Mouse (Mus musculus): ENCODE results near the gene Gm45717. TPM values are rescaled to one million over a fixed set of nuclear protein-coding genes. Genes with fewer than 3 reads are reported as not detected.

The Gm45717 gene
- polyA plus RNA-seq, 1 experiment from 2014 or later = 0.31 TPM

DNA sequence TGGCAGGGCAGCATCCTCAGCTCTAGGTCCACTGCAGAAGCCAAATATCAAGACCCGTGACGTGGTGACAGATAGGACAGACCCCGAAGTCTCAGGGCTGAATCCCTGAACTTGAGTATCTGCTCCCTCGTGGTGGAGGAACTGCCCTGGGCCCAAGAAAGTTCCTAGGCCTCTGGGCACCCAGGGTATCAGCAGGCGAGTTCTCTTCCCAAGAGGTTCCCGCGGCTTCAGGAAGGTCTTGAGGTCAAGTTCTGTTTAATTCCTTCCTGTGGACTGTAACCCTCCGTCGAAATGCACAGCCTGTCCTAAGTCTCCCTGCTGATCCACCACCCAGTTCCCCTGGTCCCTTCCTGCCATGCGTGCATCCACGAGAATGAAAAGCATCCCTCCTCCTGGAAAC, 2.6 kb downstream of the Gm45717 start:
- TF ChIP-seq CTCF (IDR thresholded peaks at IDR 0.05) (no peak), EP300 (IDR thresholded peaks at IDR 0.05) (no peak)
- Histone ChIP-seq H3K27me3 (replicated peaks; ENCODE audit: insufficient read depth, low read length) (no peaks in the 10 kb centered on the region), H3K4me3 (ENCODE audit: low read depth, low read length) (peak overlapping the region; percentile 62; the same call in 1 of the 2 replicates), H3K4me1 (ENCODE audit: insufficient read depth, low read depth, low read length) (peaks cover 14% of the 10 kb centered on the region; the same call in 1 of the 2 replicates), H3K27ac (ENCODE audit: low read length) (0 out of 2 replicates have a peak overlapping the region, but pooled peaks have one; percentile 43), H3K4me2 (replicated peaks; ENCODE audit: low read depth, low read length) (peak overlapping the region; percentile 66), H3K9ac (replicated peaks; ENCODE audit: low read depth) (no peak overlapping the region), H3K36me3 (ENCODE audit: insufficient read depth, low read length) (0 out of 2 replicates have a peak, but pooled peaks cover 10% of the 10 kb centered on the region), H3K9me3 (ENCODE audit: low read length) (no peaks in the 10 kb centered on the region)
- ATAC-seq (no peak), DNase-seq (ENCODE audit: low spot score) (no peak)
- WGBS = 63% methylated on average over 11 of the region's 11 CpGs

DNA sequence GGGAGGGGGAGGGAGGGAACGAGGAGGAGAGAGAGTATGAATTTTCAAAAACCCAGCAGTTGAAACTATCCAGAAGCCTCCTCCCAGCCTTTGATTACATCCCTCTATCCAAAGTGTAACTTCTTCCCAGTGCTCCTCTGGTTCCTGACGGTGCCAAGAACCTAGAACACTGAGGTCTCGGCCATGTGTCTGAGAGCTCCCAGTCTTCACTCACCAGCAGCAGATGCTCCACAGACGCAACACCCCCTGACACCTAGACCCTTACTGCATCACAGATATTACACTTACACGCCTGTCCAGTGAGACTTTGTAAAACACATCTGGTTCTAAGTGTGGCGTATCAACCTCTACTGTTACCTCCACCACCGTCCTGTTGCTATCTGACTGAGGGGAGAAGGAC, 3.3 kb downstream of the Gm45717 start:
- Histone ChIP-seq H3K9me3 (ENCODE audit: low read length) (no peaks in the 10 kb centered on the region), H3K27me3 (replicated peaks; ENCODE audit: insufficient read depth, low read length) (no peaks in the 10 kb centered on the region), H3K4me3 (ENCODE audit: low read depth, low read length) (no peak overlapping the region), H3K4me2 (replicated peaks; ENCODE audit: low read depth, low read length) (no peak overlapping the region), H3K4me1 (ENCODE audit: insufficient read depth, low read depth, low read length) (peaks cover 14% of the 10 kb centered on the region; the same call in 1 of the 2 replicates), H3K27ac (ENCODE audit: low read length) (no peak overlapping the region), H3K36me3 (ENCODE audit: insufficient read depth, low read length) (0 out of 2 replicates have a peak, but pooled peaks cover 13% of the 10 kb centered on the region), H3K9ac (replicated peaks; ENCODE audit: low read depth) (no peak overlapping the region)
- 72% methylated on average over 7 of the region's 7 CpGs for WGBS
- DNase-seq (ENCODE audit: low spot score) (peak; percentile 32), ATAC-seq (no peak)
- TF ChIP-seq EP300 (IDR thresholded peaks at IDR 0.05) (no peak), CTCF (IDR thresholded peaks at IDR 0.05) (no peak)

DNA sequence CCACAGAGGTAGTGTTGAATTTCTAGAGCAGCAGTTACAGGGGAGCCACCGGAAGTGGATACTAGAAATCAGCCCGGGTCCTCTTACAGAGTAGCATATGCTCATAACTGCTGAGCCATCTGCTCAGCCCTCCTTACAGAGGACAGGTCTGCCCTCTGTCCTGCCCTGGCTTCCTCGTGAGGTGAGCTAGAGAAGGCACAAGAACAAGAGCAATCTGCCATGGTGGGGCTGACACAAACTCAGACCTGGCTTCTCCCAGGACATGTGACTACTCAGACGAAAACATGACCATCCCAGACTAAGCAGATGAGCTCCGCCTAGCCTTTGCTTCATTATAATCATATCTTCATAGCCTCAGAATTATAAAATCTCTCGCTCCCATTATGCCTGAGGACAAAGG, 4.0 kb downstream of the Gm45717 start:
- H3K4me3 ChIP-seq (ENCODE audit: low read depth, low read length) = no peak overlapping the region
- H3K9ac ChIP-seq (replicated peaks; ENCODE audit: low read depth) = no peak overlapping the region; the same call in 1 of the 2 replicates
- no peaks in the 10 kb centered on the region for H3K27me3 ChIP-seq (replicated peaks; ENCODE audit: insufficient read depth, low read length)
- WGBS = 75% methylated on average over 6 of the region's 6 CpGs
- no peaks in the 10 kb centered on the region for H3K9me3 ChIP-seq (ENCODE audit: low read length)
- peak overlapping the region; percentile 20; the same call in 1 of the 2 replicates for H3K4me2 ChIP-seq (replicated peaks; ENCODE audit: low read depth, low read length)
- H3K36me3 ChIP-seq (ENCODE audit: insufficient read depth, low read length) = 0 out of 2 replicates have a peak, but pooled peaks cover 13% of the 10 kb centered on the region
- H3K4me1 ChIP-seq (ENCODE audit: insufficient read depth, low read depth, low read length) = peaks cover 14% of the 10 kb centered on the region; the same call in 1 of the 2 replicates
- no peak for DNase-seq (ENCODE audit: low spot score)
- no peak overlapping the region; the same call in 1 of the 2 replicates for H3K27ac ChIP-seq (ENCODE audit: low read length)
- ATAC-seq = no peak
- no peak for TF ChIP-seq CTCF (IDR thresholded peaks at IDR 0.05)
- no peak for TF ChIP-seq EP300 (IDR thresholded peaks at IDR 0.05)

DNA sequence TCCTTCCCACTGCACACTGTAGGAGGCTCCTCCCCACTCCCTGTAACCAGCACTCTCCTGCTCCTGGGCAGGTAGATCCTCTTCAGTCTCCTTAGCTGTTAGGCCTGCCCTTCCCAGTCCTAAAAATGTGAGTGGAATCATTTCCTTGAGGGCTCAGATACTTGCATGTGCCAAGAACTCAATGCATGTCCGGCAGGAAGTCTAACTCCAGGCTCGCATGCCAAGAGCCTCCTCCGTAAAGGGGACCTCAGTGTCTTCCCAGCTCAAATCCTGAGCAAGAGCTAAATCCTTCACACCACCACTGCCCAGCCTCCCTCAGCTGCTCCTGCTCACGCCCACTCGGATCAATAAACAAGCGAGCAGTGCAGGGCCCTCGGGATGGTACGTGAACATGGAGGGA, 4.7 kb downstream of the Gm45717 start:
- DNase-seq (ENCODE audit: low spot score) (peak; percentile 48), ATAC-seq (no peak)
- Histone ChIP-seq H3K4me1 (ENCODE audit: insufficient read depth, low read depth, low read length) (peaks cover 14% of the 10 kb centered on the region; the same call in 1 of the 2 replicates), H3K27me3 (replicated peaks; ENCODE audit: insufficient read depth, low read length) (no peaks in the 10 kb centered on the region), H3K9ac (replicated peaks; ENCODE audit: low read depth) (peak overlapping the region; percentile 13), H3K36me3 (ENCODE audit: insufficient read depth, low read length) (0 out of 2 replicates have a peak, but pooled peaks cover 14% of the 10 kb centered on the region), H3K27ac (ENCODE audit: low read length) (peak overlapping the region; percentile 38), H3K4me3 (ENCODE audit: low read depth, low read length) (no peak overlapping the region), H3K4me2 (replicated peaks; ENCODE audit: low read depth, low read length) (peak overlapping the region; percentile 20), H3K9me3 (ENCODE audit: low read length) (no peaks in the 10 kb centered on the region)
- TF ChIP-seq CTCF (IDR thresholded peaks at IDR 0.05) = no peak
- TF ChIP-seq EP300 (IDR thresholded peaks at IDR 0.05) = no peak
- WGBS = 29% methylated on average over 8 of the region's 8 CpGs

DNA sequence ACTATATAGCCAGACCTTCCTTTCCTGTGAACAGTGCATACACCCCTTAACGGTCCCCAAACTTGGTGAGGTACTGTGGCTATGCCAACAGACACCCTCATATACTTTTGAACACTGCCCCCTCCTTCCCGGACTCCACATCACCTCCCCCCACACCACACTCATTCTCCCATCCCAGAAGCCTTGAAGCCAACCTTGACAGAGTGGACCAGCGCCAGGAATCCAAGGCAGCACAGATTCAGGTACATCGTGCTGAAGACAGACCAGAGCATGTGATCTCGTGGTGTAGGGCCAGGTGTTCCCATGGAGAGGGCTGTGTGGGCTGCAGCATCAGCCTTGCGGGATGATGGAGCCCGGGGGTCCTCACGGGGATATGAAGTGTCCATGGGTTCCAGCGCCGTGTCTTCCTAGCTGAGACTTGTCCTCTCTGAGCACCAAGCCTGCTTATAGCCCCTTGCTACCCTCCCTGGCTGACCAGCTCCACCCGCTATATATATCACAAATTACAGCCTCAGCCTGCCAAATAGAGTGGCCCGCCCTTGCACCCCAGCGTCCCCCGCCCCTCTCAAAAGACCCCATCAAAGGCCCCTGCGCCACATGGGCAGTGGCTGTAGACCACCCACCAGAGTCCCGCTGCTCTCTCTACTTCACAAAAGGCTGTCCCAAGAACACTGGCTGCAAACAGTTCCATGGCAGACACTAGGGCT, 5.8 kb downstream of the Gm45717 start, which contains the start of gene Ifitm5:
Ifitm5 (minus strand) TSS at position 468 of the 707 bp plus-strand sequence.
- H3K9ac ChIP-seq (replicated peaks; ENCODE audit: low read depth) = peak within 1 kb of the TSS; percentile 13
- H3K4me2 ChIP-seq (replicated peaks; ENCODE audit: low read depth, low read length) = peak within 1 kb of the TSS; percentile 20
- peaks cover 25% of the 10 kb centered on the region; the same call in 1 of the 2 replicates for H3K36me3 ChIP-seq (ENCODE audit: insufficient read depth, low read length)
- H3K4me1 ChIP-seq (ENCODE audit: insufficient read depth, low read depth, low read length) = peaks cover 14% of the 10 kb centered on the region; the same call in 1 of the 2 replicates
- H3K9me3 ChIP-seq (ENCODE audit: low read length) = no peaks in the 10 kb centered on the region
- no peak within 1 kb of the TSS for H3K4me3 ChIP-seq (ENCODE audit: low read depth, low read length)
- DNase-seq (ENCODE audit: low spot score) = no peak
- TF ChIP-seq EP300 (IDR thresholded peaks at IDR 0.05) = no peak
- TF ChIP-seq CTCF (IDR thresholded peaks at IDR 0.05) = no peak
- H3K27ac ChIP-seq (ENCODE audit: low read length) = peak within 1 kb of the TSS; percentile 38
- 86% methylated on average over 16 of the region's 16 CpGs for WGBS
- no peaks in the 10 kb centered on the region for H3K27me3 ChIP-seq (replicated peaks; ENCODE audit: insufficient read depth, low read length)
- ATAC-seq = no peak

DNA sequence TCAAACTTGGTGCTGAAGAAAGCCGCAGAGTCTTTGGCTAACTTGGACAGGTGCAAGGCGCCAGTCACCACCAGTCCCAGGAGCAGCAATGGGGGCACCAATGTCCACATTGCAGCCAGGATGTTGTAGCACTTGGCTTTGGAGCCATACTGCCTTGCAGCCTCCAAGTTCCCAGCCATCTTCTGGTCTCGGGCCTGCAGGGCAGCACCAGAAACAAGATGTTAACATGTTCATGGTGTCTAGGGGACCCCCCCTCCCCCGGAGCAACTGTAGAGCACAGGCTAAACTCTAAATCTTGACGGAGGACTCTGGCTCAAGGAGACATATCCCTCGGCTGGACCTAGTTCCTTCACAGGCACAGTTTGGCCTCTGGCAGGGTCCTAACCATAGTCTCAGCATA, 6.5 kb downstream of the Gm45717 start:
- H3K4me3 ChIP-seq (ENCODE audit: low read depth, low read length) = no peak overlapping the region
- no peaks in the 10 kb centered on the region for H3K9me3 ChIP-seq (ENCODE audit: low read length)
- H3K9ac ChIP-seq (replicated peaks; ENCODE audit: low read depth) = no peak overlapping the region
- H3K4me2 ChIP-seq (replicated peaks; ENCODE audit: low read depth, low read length) = no peak overlapping the region
- H3K27me3 ChIP-seq (replicated peaks; ENCODE audit: insufficient read depth, low read length) = no peaks in the 10 kb centered on the region
- DNase-seq (ENCODE audit: low spot score) (no peak), ATAC-seq (no peak)
- peaks cover 14% of the 10 kb centered on the region; the same call in 1 of the 2 replicates for H3K4me1 ChIP-seq (ENCODE audit: insufficient read depth, low read depth, low read length)
- TF ChIP-seq CTCF (IDR thresholded peaks at IDR 0.05) (no peak), EP300 (IDR thresholded peaks at IDR 0.05) (no peak)
- H3K27ac ChIP-seq (ENCODE audit: low read length) = no peak overlapping the region
- peaks cover 26% of the 10 kb centered on the region; the same call in 1 of the 2 replicates for H3K36me3 ChIP-seq (ENCODE audit: insufficient read depth, low read length)
- 83% methylated on average over 6 of the region's 6 CpGs for WGBS

Measured in lung, postnatal 0 days (tissue).